Mouse (Mus musculus) lung, adult 2 months (tissue): ENCODE measurements around the gene B3glct.

Source experiments
- CTCF ChIP-seq: fragments of 200-500 bp; IDR thresholded peaks from 2 replicates; pipeline ENCODE4 v1.5.1; 2011; ENCODE audit warnings: mild to moderate bottlenecking, low read length, control low read depth; ENCODE audit not compliant: insufficient read depth
- POLR2A ChIP-seq: fragments of 200-500 bp; IDR thresholded peaks from 2 replicates; pipeline ENCODE4 v1.6.1; 2011; ENCODE audit warnings: low read depth, mild to moderate bottlenecking, control low read depth, low read length, borderline replicate concordance; ENCODE audit errors: extremely low read depth

DNA sequence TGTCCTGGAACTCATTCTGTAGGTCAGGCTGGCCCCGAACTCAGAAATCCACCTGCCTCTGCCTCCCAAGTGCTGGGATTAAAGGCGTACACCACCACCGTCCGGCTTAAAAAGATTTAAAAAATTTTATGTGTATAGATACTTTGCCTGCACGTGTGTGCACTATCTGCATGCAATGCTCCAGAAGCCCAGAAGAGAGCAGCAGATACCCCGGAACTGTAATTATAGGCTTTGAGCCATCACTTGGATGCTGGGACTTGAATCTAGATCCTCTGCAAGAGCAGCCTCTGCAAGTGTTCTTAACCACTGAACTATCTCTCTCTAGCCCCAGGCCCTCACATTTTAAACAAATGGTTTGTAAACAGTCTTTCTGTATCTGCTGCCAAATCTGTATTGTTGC is 15.1 kb upstream of the B3glct start:
- TF ChIP-seq CTCF = no peak
- no peak for TF ChIP-seq POLR2A
